Mouse (Mus musculus): ENCODE results near the gene Ccdc28b. TPM values are rescaled to one million over a fixed set of nuclear protein-coding genes. Genes with fewer than 3 reads are reported as not detected.
A peak's percentile ranks its signal among the peaks of the same experiment; 100 is the strongest.

The Ccdc28b gene
- total and polyA plus RNA-seq, 3 experiments, result 18.3 to 29.1 TPM; not detected in 1

- no peak for TF ChIP-seq USF1 (IDR thresholded peaks at IDR 0.05; ENCODE audit: low read depth, low read length)
Observed at GRCm38 (mm10) chr4:129584884-129585608, 38.7 kb downstream of the Ccdc28b start (continued).

GRCm38 (mm10) chr4:129584370-129584769, 39.4 kb downstream of the Ccdc28b start:
- 0 out of 4 replicates have a peak overlapping the region, but pooled peaks of 1 of the 2 experiments have one; percentile 64 for H3K4me3 ChIP-seq (ENCODE audit: control insufficient read depth in 1 of 2, insufficient read depth in 1 of 2, low read depth in 2 of 2, low read length in 2 of 2)
- H3K9ac ChIP-seq (ENCODE audit: control insufficient read depth, low read depth, low read length, poor library complexity, severe bottlenecking), result peak overlapping the region; percentile 64
- no peak for TF ChIP-seq ZMIZ1 (IDR thresholded peaks at IDR 0.05; ENCODE audit: low read depth, low read length)
- TF ChIP-seq CHD1 (IDR thresholded peaks at IDR 0.05; ENCODE audit: low read depth, low read length), result no peak
- TF ChIP-seq USF2 (IDR thresholded peaks at IDR 0.05; ENCODE audit: borderline replicate concordance in 1 of 2, insufficient read depth in 1 of 2, low read depth in 1 of 2, low read length in 2 of 2), result no peak
- TF ChIP-seq MEF2A (IDR thresholded peaks at IDR 0.05; ENCODE audit: extremely low read depth, insufficient replicate concordance, low read depth, low read length, poor library complexity, severe bottlenecking), result no peak
- TF ChIP-seq TAL1 (IDR thresholded peaks at IDR 0.05; ENCODE audit: low read length), result no peak
- no peak for TF ChIP-seq EP300 (IDR thresholded peaks at IDR 0.05; ENCODE audit: low read depth in 1 of 2, low read length in 2 of 2)
- TF ChIP-seq MXI1 (IDR thresholded peaks at IDR 0.05; ENCODE audit: low read depth, low read length), result no peak
- TF ChIP-seq ZNF384 (IDR thresholded peaks at IDR 0.05; ENCODE audit: low read depth, low read length), result no peak
- TF ChIP-seq CHD2 (IDR thresholded peaks at IDR 0.05; ENCODE audit: low read length), result no peak
- no peak for TF ChIP-seq UBTF (IDR thresholded peaks at IDR 0.05; ENCODE audit: borderline replicate concordance, insufficient read depth, low read depth, low read length)
- no peak for TF ChIP-seq MAZ (IDR thresholded peaks at IDR 0.05; ENCODE audit: low read depth, low read length)
- TF ChIP-seq SIN3A (IDR thresholded peaks at IDR 0.05; ENCODE audit: low read length), result no peak
- TF ChIP-seq JUND (IDR thresholded peaks at IDR 0.05; ENCODE audit: low read depth, low read length), result no peak
- no peaks in the 10 kb centered on the region; the same call in 1 of the 2 replicates for H3K79me2 ChIP-seq (ENCODE audit: control insufficient read depth, insufficient read depth, low read length, poor library complexity)
- no peaks in the 10 kb centered on the region for H3K36me3 ChIP-seq (ENCODE audit: control insufficient read depth in 1 of 2, insufficient read depth in 2 of 2, low read length in 2 of 2)
- no peaks in the 10 kb centered on the region for H3K9me3 ChIP-seq (replicated peaks; ENCODE audit: insufficient read depth, low read length)
- H3K4me1 ChIP-seq (ENCODE audit: control insufficient read depth in 1 of 2, insufficient read depth in 2 of 2, low read length in 2 of 2), result 0 out of 4 replicates have a peak, but pooled peaks cover 0 to 6% of the 10 kb centered on the region in 2 experiments
- no peak for DNase-seq (ENCODE audit: low read depth, low spot score)
- H3K27ac ChIP-seq (ENCODE audit: control insufficient read depth, low read depth, low read length), result no peak overlapping the region
- H3K27me3 ChIP-seq (ENCODE audit: control insufficient read depth in 1 of 2, insufficient read depth in 2 of 2, low read length in 2 of 2), result no peaks in the 10 kb centered on the region

- DNase-seq (ENCODE audit: low read depth, low spot score), result peak; percentile 76
- TF ChIP-seq NELFE (IDR thresholded peaks at IDR 0.05; ENCODE audit: low read depth, low read length), result no peak
- peak; percentile 74; the same call in 1 of the 2 replicates for TF ChIP-seq MYC (IDR thresholded peaks at IDR 0.05; ENCODE audit: low read depth, low read length)
- TF ChIP-seq E2F4 (IDR thresholded peaks at IDR 0.05; ENCODE audit: borderline replicate concordance, low read depth, low read length), result no peak
- TF ChIP-seq GABPA (IDR thresholded peaks at IDR 0.05; ENCODE audit: low read depth, low read length), result no peak
- TF ChIP-seq ETS1 (IDR thresholded peaks at IDR 0.05; ENCODE audit: low read depth, low read length), result no peak
- peak; percentile 39 for TF ChIP-seq GATA1 (IDR thresholded peaks at IDR 0.05; ENCODE audit: low read depth, low read length)
- no peak for TF ChIP-seq NRF1 (IDR thresholded peaks at IDR 0.05; ENCODE audit: insufficient read depth, low read depth, low read length, poor library complexity, severe bottlenecking)
- TF ChIP-seq POLR2AphosphoS5 (IDR thresholded peaks at IDR 0.05; ENCODE audit: borderline replicate concordance, low read depth, low read length), result no peak
- TF ChIP-seq ZNF384 (IDR thresholded peaks at IDR 0.05; ENCODE audit: low read depth, low read length), result no peak
- no peak for TF ChIP-seq HCFC1 (IDR thresholded peaks at IDR 0.05; ENCODE audit: low read depth, low read length)
- TF ChIP-seq SMC3 (IDR thresholded peaks at IDR 0.05; ENCODE audit: low read depth, low read length), result peak; percentile 32; the same call in 1 of the 2 replicates
- TF ChIP-seq TBP (IDR thresholded peaks at IDR 0.05; ENCODE audit: low read depth, low read length), result no peak
- TF ChIP-seq MEF2A (IDR thresholded peaks at IDR 0.05; ENCODE audit: extremely low read depth, insufficient replicate concordance, low read depth, low read length, poor library complexity, severe bottlenecking), result no peak
- TF ChIP-seq SIN3A (IDR thresholded peaks at IDR 0.05; ENCODE audit: low read length), result no peak
- no peak for TF ChIP-seq ZC3H11A (IDR thresholded peaks at IDR 0.05; ENCODE audit: low read depth, low read length)
- peak; percentile 15; the same call in 1 of the 2 replicates for TF ChIP-seq RAD21 (IDR thresholded peaks at IDR 0.05; ENCODE audit: low read depth, low read length)
- TF ChIP-seq CHD1 (IDR thresholded peaks at IDR 0.05; ENCODE audit: low read depth, low read length), result no peak
Observed at GRCm38 (mm10) chr4:129582251-129582650, 41.5 kb downstream of the Ccdc28b start.

More at GRCm38 (mm10) chr4:129582251-129582650, 41.5 kb downstream of the Ccdc28b start:
- H3K27ac ChIP-seq (ENCODE audit: control insufficient read depth, low read depth, low read length), result no peak overlapping the region
- no peaks in the 10 kb centered on the region for H3K9me3 ChIP-seq (replicated peaks; ENCODE audit: insufficient read depth, low read length)
- no peak overlapping the region for H3K9ac ChIP-seq (ENCODE audit: control insufficient read depth, low read depth, low read length, poor library complexity, severe bottlenecking)
- H3K36me3 ChIP-seq (ENCODE audit: control insufficient read depth in 1 of 2, insufficient read depth in 2 of 2, low read length in 2 of 2), result no peaks in the 10 kb centered on the region
- no peaks in the 10 kb centered on the region for H3K27me3 ChIP-seq (ENCODE audit: control insufficient read depth in 1 of 2, insufficient read depth in 2 of 2, low read length in 2 of 2)
- no peak overlapping the region for H3K4me3 ChIP-seq (ENCODE audit: control insufficient read depth in 1 of 2, insufficient read depth in 1 of 2, low read depth in 2 of 2, low read length in 2 of 2)
- H3K4me1 ChIP-seq (ENCODE audit: control insufficient read depth in 1 of 2, insufficient read depth in 2 of 2, low read length in 2 of 2), result peaks cover 0 to 13% of the 10 kb centered on the region in 2 experiments; a peak in 1 of 4 replicates
- H3K79me2 ChIP-seq (ENCODE audit: control insufficient read depth, insufficient read depth, low read length, poor library complexity), result no peaks in the 10 kb centered on the region; the same call in 1 of the 2 replicates

All from MEL (cell line).